Mouse (Mus musculus): Measurements from ENCODE around the gene Hps1.
A peak's percentile ranks its signal among the peaks of the same experiment; 100 is the strongest.
"Not testable (repeated sequence)": the region's sequence is repeated elsewhere in the genome, so short reads cannot be mapped to it uniquely, and the experiment has no call there.

The Hps1 gene

DNA sequence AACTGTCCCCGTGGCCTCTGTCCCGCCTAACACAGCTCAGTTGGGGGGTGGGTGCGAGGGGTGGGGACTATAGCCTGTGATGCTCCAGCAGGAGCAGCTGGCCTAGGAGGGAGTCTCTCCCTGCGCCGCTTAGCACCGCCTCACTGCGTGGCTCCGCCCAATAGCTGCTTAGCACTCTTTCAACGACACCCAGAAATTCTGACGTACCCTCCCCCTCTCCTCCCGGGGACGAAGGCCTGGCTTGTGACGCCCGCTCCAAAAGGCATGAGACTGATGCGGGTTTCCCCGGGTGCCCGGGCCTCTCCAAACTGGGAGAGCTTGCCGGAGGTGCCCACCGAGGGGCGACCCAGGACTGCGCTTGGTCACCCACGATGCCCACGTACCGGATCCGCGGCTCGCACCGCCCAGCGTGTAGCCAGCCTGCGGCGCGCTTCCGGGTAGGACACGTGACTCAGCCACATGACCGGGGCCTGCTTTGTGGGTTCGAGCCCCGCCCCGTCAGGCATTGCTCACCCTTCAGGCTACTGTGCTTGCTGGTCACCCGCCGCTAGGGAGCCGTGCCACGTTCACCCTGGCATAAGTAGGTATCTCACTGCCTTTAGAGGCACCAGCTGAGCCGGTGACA is at the start of gene Hps1:
TSS of gene Hps1 (minus strand) at position 448 of the 625 bp plus-strand sequence.
- peak; percentile 97 for DNase-seq (ENCODE audit: extremely low read depth, insufficient read length, low spot score)

DNA sequence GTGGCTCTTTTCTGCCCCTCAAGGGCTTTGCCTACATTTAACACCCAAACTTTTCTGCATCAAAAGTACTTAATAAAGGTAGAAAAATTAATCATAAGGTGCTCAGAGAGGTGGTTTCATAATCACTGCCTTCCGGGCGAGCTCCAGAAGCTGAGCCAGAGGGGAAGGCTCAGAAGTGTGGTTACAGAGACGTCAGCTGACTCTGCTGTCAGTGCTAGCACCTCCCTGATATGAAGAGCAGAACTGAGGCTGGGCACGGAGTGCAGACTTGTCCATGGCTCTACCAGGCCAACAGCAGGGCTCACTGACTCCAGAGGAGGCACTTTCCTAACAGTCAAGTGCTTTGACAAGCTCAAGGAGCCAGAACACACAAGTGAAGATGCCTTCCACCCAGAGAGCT is 49.4 kb upstream of the Hps1 start:
- DNase-seq (ENCODE audit: extremely low read depth, insufficient read length, low spot score), result no peak

DNA sequence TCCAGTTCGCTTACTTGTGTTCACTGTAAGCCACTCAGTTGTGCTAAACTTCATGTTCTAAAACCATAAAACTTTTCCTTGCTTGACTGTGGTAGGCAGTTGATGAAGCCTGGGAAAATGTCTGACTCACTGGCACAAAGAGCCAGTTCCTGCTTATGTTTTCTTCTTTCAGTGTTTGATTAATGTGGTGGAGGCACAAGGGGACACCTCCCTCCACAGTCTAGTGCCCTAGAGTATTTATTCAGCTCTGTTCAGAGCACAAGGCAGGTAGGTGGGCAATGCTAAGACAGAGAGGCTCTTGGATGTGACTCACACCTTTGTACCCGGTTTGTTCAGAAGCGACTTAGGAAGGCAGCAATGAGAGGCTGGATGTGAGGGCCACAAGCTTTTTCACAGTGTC is 48.1 kb upstream of the Hps1 start:
- no peak for DNase-seq (ENCODE audit: extremely low read depth, insufficient read length, low spot score)

DNA sequence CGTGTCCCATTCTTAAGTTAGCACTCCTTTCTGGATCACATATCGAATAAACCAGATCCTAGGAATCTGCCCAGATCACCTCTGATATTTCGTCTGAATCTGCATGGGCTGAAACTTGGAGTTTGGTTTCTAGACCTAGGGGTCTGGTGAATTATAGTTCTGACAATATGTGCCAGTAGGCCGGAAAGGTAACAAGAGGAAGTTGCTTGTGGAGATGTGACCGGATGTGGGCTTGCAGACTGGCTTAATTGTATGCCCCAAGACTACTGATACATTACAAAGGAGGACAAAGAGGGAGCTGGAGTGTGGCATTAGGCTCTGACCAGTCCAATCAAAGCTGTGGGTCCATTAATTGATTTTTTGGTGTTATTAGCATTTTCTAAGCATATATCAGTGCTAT is 40.3 kb upstream of the Hps1 start:
- no peak for DNase-seq (ENCODE audit: extremely low read depth, insufficient read length, low spot score)

DNA sequence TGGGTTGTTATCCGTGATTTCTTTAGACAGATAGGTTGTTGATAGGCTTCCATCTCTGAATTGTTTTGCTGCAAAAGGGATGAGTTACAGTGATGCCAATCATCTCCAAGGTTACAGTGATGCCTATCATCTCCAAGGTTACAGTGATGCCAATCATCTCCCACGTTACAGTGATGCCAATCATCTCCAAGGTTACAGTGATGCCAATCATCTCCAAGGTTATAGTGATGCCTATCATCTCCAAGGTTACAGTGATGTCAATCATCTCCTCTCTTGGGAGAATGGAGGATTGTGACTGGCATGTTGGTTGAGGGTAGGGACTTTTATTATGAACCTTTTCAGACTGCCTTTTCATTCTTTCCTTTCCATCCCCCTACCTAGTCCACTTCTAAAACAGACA is 38.0 kb upstream of the Hps1 start:
- DNase-seq (ENCODE audit: extremely low read depth, insufficient read length, low spot score), result no peak

DNA sequence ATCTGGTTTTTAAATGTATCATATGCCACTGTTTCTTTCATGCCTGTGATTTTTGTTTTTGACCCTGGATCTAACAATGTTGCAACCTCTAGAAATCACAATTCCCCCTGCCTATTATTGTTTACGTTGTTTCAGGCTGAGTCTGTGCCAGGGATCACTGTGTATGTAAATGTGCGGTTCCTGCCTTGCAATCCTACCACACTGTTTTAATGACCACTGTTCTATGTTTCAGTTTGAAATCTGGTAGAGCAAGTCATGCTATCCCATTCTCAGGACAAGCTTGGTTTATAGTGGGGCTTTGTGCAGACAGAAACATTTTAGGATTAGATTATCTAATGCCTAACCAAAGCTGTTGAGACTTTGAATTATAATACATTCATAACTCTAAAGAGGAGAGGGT is 36.5 kb upstream of the Hps1 start:
- no peak for DNase-seq (ENCODE audit: extremely low read depth, insufficient read length, low spot score)

DNA sequence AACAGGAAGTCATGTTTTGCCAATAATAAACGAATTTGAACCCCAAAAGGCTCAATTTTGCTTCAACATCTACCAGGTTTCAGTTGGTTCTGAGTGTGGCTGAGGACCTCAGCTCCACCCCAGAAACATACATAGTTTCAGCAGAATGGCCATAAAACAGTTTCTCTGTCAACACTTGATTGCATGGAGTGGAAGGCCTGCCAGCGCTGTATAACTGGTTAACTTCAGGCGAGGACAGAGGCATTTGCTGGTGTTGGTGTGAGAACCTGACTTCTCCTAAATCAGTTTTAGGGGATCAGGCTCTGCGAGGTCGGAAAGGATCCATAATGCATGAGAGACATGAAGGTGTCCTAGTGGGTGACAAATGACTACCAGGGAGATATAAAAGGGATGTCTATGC is 30.4 kb upstream of the Hps1 start:
- no peak for DNase-seq (ENCODE audit: extremely low read depth, insufficient read length, low spot score)

DNA sequence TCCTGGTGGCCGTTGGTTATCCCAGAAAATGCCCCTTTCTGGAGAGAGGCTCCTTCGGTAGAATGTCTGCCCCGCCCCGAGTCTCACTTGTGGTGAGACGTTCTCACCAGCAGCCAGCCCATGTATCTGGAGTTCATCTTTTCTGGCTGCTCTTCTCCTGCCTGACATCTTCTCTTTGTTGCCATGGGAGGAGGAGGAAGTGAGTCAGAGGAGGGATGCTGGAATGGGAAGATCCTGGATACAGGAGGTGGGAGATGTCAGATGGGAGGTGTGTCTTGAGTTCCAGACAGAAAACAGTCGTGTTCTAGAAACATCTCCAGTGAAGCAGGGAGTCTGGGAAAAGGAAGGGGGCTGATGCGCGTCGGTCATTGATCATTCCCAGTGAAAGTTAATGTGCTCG is 29.7 kb upstream of the Hps1 start:
- no peak for DNase-seq (ENCODE audit: extremely low read depth, insufficient read length, low spot score)

DNA sequence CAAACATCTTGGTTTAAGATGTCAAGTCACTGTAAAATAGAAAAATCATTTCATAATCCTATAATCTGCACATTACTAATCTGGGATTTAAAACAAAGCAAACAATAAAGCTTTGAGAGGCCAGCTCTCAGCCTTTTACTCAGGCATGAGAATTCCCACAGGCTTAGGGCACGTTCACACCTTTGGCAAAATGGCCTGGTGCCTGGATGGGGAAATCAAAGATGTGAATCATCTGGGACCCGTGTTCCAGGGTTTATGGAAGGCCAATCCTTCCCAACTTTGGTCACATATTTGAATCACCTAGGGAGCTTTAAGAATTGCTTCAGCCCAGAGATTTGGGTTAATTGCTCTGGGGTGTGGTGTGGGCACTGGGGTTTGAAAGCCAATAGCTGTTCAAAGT is 18.1 kb upstream of the Hps1 start:
- no peak for DNase-seq (ENCODE audit: extremely low read depth, insufficient read length, low spot score)

DNA sequence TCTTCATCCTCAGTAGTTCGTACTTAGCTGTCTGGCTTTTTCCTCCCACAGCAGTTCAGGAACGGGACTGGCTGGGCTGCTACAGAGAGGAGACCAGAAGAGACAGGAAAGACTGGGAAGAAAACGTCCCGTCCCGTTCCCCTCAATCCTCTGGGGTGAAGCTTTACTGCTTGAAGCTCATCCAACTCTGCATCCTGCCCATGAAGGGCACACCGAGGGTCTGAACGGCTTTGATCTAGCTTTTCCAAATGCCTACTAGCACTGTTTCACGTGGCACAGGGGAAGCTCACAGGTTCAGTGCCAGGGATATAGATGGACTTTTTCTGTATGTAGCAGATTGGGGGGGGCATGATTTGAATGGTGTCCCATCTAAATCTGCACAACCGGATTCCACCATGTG is 16.0 kb upstream of the Hps1 start:
- no peak for DNase-seq (ENCODE audit: extremely low read depth, insufficient read length, low spot score)

DNA sequence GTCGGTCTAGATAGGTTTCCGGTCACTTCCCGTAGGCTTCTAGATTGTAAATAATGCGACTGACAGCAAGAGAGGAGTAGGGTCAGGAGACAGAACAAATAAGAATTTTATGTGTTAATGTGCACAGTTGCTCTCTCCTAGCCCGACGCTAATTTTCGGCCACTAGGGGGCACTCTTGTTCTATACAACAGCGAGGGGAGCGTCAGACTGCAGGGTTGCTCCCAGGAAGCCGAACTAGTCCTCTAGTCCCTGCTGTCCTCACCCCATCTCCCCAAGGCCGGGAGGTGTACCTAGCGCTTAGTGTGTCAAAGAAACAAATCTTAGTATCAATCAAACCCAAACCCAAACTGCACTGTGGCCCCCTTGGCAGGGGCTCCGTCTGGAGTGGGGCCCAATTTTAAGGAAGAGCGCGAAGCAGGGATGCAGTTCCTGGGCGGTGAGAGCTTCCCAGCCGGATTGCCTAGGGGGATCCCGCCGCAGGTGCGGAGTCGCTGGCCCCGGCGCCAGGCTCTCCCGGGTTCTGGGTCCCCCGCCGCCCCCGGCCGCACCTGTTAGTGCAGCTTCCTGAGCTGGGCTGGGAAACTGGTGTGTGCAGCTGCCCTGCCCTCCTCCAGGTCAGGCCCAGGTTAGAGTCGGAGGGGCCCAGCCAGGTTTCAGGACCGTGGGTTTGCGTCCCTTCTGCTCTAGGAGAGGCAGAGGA is 15.3 kb upstream of the Hps1 start:
- peak; percentile 38 for DNase-seq (ENCODE audit: extremely low read depth, insufficient read length, low spot score)

DNA sequence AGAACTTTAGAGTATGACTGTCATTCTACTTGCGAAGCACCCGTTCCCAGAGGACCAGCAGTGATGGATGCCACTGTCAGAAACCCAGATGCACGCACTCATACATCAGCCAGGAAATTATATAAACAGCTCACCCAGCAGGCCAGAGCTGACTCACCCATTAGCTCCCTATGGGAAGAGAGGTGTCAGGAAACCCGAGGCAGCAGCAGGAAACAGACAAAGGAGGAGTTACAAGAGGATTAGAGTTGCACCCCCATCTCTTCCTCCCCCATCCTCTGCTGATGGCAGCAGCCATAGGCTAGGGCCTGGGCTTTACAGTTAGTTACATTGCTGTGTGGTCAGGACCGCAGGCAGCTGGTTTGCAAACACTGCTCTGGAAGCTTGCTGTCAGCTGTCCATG is 8.5 kb upstream of the Hps1 start:
- DNase-seq (ENCODE audit: extremely low read depth, insufficient read length, low spot score), result peak; percentile 41

DNA sequence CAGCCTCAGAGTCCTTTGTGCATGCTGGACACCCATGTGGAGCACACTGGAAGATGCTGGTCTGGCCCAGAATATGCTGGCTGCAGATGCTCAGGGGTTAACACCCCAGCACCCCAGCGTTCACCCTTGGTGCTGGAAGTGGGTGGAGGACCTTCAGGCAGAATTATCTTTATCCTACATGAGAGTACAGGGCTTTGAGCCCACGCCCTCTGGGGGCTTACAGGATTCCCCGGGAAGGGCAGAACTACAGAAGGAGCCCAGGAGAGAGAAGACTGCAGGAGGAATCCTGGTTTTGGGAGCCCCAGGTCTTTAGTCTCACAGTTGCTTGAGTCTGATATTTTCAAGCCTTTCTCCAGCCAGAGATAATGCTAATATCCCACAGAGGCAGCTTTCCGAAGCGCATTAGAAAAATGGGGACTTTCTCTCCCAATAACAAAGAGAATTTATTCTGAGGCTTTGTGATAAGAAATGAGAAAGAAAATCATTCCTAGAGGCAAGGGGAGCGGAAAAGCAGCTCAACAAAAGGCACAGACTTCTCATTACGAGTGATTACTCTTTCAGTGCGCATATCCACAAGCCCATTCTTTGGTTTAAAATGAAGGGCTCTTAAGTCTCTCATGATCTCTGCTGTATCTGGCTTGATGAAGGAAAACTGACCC is 5.9 kb upstream of the Hps1 start:
- DNase-seq (ENCODE audit: extremely low read depth, insufficient read length, low spot score), result no peak

DNA sequence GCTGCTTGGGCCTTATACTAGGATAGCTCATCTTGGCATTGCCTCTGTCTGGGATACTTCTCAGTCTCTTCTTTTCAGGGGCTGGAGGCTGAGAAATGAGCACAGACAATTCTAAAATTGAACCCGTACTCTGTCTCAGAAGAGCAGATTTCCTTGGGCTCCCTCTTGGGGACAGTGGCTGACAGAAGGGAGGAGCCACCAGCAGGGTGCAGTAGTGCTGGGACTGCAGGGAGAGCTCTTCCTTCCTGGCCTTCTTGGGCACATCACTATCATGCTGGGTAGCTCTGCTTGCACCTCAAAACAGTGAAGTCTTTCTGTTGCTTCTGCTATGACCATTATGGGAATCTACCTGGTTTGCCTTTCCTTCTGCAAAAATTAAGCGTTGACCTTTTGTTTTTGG is 5.4 kb upstream of the Hps1 start:
- no peak for DNase-seq (ENCODE audit: extremely low read depth, insufficient read length, low spot score)

DNA sequence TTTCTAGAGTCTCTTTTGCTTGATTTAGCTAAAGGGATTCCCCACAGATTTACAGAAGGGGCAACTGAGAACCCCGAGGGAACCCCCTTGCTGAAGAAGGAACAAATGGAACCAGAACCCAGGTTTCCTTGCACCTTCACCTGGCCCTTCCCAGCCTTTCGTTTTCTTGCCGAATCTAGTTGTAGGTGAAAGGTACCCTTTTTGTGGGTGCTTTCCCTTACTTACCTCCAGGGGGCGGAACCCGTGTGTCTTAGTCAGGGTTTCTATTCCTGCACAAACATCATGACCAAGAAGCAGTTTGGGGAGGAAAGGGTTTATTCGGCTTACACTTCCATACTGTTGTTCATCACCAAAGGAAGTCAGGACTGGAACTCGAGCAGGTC is 369 bp upstream of the Hps1 start:
- DNase-seq (ENCODE audit: extremely low read depth, insufficient read length, low spot score), result not testable (repeated sequence)

DNA sequence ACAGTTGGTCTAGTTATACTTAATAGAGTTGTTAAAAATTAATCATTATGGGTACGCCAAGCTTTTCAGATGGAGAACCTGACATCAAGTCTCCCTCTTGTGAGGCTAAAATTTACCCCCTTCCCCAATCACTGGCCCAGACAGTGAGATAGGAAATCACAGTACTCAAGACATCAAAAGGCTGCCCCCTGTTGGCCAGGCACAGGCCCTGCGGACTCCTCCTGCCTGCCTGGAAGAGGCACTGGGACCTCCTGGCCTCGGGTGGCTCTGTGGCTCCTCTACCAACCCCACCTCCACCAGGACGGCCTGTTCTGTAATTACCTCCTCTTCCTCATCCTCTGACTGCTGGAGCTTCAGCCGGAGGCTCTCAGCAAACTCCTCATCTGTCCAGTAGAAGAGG is 2.0 kb downstream of the Hps1 start:
- no peak for DNase-seq (ENCODE audit: extremely low read depth, insufficient read length, low spot score)

DNA sequence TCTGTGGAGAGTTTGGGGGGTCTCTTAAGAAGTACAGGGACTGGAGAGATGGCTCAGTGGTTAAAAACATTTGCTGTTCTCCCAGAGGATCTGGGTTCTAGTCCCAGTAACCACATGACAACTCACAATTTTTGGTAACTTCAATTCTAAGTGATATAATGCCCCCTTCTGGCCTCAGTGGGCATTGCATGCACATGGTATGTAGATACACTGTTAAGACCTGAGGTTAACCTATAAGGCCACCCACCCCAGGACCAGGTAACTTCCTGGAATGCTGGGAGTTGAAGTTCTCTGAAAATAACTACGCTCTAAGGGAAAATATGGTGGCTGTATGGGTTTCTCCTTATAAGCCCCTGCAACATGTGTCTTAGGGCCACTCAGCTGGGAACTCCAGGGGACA is 3.0 kb downstream of the Hps1 start:
- DNase-seq (ENCODE audit: extremely low read depth, insufficient read length, low spot score), result no peak

DNA sequence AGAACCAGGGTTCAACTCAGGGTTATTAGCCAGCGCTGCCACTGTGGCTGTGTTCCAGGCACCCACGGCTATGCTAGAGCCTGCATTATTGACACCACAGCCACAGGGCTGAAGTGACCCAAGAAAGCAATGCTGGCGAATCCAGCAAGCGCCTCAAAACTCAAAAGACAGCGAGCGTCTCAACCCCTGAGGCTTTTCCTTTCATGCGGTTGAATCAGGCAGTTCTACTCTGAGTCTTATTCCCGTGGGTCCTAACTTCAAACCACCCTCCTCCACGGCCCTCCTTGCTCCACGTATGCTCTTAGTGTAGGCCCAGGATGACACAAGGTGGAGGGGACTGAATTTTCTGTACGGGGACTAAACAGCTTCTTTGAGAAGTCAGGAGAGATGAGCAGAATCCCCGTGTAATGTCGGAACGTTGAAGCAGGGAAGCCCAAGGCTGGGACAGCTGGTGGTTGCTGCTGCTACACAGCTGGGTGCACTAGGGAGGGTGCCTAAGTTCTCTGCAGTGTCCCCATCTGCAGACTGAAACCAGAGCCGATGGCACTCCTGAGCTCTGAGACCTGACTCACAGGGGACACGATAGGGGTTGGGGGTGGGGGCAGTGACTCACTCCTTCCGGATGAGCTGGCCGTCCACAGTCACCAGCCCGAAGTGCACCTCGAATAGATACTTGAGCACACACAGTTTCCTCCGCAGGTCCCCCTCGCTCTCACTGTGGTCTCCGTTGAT is 9.5 kb downstream of the Hps1 start:
- peak; percentile 91 for DNase-seq (ENCODE audit: extremely low read depth, insufficient read length, low spot score)

DNA sequence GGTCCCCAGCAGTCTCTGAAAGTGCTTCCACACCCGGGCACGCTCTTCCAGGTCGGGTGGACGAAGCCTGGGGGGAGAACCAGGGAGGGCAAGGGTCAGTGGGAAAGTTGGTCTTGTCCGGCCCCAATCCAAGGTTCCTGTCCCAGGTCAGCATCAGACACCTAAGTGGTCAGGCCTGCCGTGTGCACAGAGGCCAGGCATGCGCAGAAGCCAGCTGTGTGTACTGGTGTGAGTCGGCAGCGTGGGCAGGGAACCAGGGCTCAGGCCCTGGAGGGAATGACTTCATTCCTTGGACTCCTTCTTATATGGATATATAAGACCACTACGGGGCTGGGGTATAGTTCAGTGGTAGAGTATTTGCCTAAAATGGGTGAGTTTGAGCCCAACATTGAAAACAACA is 10.1 kb downstream of the Hps1 start:
- peak; percentile 75 for DNase-seq (ENCODE audit: extremely low read depth, insufficient read length, low spot score)

DNA sequence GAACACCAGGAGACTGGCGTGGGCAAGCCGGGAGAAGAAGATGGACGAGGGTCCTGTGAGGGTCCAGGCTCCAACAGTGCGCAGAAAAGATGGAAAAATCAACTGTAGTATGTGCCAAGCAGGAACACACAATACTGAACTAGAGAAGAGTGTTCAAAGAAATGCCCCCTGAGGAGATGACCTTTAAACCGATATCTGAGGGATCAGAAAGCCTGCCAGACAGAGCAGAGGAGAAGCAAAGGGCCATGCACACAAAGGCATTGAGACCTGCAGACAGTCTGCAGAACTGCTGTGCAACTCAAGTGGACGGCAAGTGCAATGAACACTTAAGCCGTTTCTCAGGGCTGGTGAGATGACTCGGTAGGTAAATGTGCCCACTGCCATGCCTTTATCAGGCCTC is 12.4 kb downstream of the Hps1 start:
- DNase-seq (ENCODE audit: extremely low read depth, insufficient read length, low spot score), result no peak

DNA sequence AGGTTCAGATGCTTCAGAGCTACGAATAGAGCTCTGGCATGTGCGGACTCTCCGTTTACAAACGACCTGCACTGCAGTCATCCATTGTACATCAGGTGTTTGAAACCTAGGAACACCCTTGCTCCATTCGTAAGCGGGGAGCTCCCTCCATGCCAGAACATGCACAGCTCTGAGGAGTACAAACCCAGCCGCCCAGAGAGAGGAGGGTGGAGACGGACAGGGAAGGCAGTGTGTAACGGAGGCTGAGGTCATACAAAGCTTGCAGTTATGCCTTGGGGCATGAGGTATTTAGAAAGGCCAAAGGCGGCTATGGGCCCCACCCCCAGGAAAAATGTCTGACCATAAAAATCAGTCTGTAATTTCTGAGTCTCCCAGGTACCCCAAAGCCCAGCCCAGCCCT is 15.4 kb downstream of the Hps1 start:
- no peak for DNase-seq (ENCODE audit: extremely low read depth, insufficient read length, low spot score)

DNA sequence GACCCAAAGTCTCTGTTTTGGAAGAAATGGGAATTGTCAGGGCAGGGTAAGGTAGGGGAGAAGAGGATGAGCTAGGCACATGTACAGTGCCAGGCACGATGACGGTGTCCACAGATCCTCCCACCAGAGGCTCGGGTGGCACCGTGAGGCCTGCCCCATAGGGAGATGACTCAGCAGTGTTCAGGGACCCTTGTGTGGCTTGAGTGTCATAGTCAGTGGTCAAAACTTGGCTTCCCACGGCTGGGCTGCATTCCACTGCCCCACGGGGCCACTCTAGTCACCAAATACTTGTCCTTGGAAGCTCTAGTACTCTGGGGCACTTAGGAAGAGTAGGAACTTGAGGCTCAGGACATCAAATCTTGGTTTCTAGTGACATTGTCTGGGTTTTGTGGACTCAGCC is 23.1 kb downstream of the Hps1 start:
- peak; percentile 65 for DNase-seq (ENCODE audit: extremely low read depth, insufficient read length, low spot score)

All from 3134 (cell line).